Mouse (Mus musculus) cortical plate, adult 2 months (tissue): ENCODE measurements around the gene Lipc. TPM values are rescaled to one million over a fixed set of nuclear protein-coding genes. Genes with fewer than 3 reads are reported as not detected.
A peak's percentile ranks its signal among the peaks of the same experiment; 100 is the strongest.

ENCODE experiments used
- H3K27ac ChIP-seq: fragments of 200-500 bp; 2 replicates; pipeline ENCODE4 v1.5.1; 2012; ENCODE audit warnings: low read length, control low read depth, inconsistent platforms; ENCODE audit not compliant: insufficient read depth
- H3K4me1 ChIP-seq: fragments of 200-500 bp; 2 replicates; pipeline ENCODE4 v1.6.1; 2011; ENCODE audit warnings: low read length; ENCODE audit not compliant: control insufficient read depth, insufficient read depth
- H3K4me3 ChIP-seq: fragments of 200-500 bp; 2 replicates; pipeline ENCODE4 v1.5.1; 2011; ENCODE audit warnings: mild to moderate bottlenecking, low read length, control low read depth; ENCODE audit not compliant: insufficient read depth
- CTCF ChIP-seq: fragments of 200-500 bp; IDR thresholded peaks from 2 replicates; pipeline ENCODE4 v1.5.1; 2011; ENCODE audit warnings: mild to moderate bottlenecking, control low read depth, low read length; ENCODE audit not compliant: insufficient read depth; ENCODE audit errors: extremely low read depth
- POLR2A ChIP-seq: fragments of 200-500 bp; IDR thresholded peaks from 2 replicates; pipeline ENCODE4 v1.6.1; 2011; ENCODE audit warnings: mild to moderate bottlenecking, low read length, control low read depth; ENCODE audit not compliant: insufficient read depth; ENCODE audit errors: extremely low read depth
- polyA plus RNA-seq: library from polyadenylated mRNA; depleted of rRNA; stranded (reverse); fragments of >200 nt; gene quantifications from 2 replicates; pipeline ENCODE4 v1.2.3, GENCODE M21; 2012

The Lipc gene
- polyA plus RNA-seq, 1 experiment, result 0.19 TPM

DNA sequence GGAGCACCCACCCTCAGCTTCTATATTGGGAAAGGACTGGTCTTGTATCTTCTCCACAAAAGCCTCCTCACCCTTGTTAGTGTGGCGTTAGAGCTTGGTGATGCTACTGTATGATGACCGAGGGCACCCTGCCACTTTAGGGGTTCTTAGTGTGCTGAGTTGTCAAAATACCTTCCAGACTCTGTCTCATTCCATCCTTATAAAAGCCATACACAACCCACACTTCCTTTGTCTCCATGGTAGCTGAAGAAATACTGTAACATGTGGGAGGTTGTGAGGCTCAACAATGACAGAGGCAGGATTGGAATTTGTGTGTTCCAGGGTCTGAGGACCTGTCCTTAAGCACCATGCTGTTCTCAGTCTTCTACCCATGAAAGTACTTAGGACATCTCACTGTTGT, 23.9 kb upstream of the Lipc start:
- Histone ChIP-seq H3K4me1 (no peaks in the 10 kb centered on the region), H3K4me3 (no peak overlapping the region), H3K27ac (no peak overlapping the region)
- no peak for TF ChIP-seq POLR2A
- TF ChIP-seq CTCF, result no peak

DNA sequence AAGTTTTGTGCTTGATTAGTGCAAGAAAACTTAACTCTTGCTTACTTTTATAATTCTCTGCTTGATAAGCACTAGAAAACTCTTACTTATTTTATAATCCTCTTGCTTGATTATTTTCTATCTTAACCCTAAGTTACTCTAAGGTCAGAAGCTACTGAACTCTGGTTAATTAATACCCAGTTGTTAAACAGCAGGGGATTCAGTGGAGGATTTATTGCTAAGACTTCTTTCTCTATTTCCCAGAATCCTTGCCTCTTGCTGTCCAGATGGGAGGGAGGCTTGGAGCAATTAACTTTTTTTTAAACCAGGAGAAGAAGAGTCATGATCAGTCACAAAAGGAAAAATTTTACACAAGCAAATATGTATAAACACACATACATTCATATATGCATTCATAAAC, 21.3 kb upstream of the Lipc start:
- Histone ChIP-seq H3K4me1 (no peaks in the 10 kb centered on the region), H3K27ac (no peak overlapping the region), H3K4me3 (no peak overlapping the region)
- TF ChIP-seq CTCF (no peak), POLR2A (no peak)

DNA sequence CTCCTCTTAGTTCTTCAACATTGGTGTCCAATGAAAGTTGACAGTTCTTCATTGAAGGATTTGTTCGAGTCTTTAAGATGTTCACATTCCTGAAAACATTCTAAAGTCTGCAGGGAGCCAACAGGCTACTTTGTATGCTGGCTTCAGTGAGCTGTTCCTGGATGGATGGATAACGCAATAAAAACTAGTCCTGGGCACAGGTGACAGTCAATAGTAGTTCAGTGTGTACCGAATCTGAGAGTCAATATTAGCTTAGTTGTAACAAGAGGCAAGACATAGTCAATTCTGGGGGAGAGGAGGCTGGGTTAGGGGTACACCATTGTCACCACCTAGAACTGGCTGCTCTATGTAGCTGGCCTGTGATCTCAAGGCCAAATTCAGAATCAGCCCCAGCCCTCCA, 17.2 kb upstream of the Lipc start:
- Histone ChIP-seq H3K27ac (no peak overlapping the region), H3K4me1 (no peaks in the 10 kb centered on the region; the same call in 1 of the 2 replicates), H3K4me3 (no peak overlapping the region)
- TF ChIP-seq CTCF, result no peak
- no peak for TF ChIP-seq POLR2A

DNA sequence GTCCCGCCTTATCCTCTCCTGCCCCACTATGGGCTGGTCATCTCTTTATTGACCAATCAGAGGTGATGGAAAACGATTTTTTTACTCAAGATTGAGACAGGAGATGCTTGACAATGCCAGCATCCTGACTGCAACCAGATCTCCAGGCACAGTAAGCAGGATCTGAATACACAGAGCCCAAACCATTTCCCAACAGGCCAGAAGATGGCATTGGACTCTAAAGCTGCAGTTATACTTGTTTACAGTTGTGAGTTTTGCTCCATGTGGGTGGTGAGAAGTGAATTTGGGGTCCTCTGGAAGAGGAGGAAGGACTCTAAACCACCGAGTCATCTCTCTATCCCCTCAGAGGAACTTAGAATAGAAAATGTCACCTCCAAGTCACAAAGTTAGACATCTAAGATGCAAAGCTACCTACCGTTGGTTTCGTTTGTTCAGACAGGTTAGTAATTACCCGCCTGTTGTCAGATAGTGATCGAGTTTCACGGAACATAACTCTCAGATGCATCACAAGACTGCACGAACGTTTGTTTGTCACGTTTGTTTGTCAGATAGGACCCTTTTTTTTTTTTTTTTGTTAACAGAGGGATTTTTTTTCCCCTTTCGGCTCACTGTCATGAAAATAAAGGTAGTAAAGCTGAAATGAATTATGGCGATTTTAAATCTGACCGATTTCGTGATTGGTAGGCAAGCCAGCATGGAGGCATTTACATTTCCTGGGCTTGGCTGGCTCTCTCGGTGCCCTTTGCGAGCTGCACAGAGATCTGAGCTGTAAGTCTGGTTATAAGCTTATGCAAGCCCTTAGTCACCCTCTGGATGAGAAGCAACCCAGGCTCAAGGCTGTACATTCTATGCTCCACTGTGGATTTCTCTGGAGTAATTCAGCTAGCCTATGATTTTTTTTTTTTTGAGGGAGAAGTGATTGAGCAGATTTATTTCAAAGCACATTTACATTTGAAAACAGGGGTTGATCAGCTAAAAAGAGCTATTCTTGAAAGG, 14.3 kb upstream of the Lipc start:
- H3K4me1 ChIP-seq, result peaks cover 4% of the 10 kb centered on the region
- TF ChIP-seq CTCF (peak; percentile 33; the same call in 1 of the 2 replicates), POLR2A (no peak)
- no peak overlapping the region for H3K4me3 ChIP-seq
- 0 out of 2 replicates have a peak overlapping the region, but pooled peaks have one; percentile 33 for H3K27ac ChIP-seq

DNA sequence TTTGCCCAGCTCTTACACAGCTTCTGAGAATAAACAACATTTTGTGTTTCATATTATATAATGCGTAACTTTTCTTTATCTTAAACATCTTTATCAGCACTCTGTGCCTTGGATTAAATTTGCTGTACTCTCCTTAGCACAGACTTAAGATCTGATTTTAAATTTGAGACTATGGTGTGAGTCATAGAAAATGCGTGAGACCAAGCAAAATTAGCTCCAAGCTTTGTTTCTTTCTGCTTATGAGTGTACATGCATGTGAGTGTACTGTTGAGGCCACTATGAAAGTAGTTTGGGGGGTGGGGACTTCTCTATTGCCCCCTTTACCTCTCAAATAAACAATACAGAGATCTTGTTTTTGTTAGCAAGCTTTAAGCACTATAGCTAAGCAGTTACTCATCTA, 13.4 kb upstream of the Lipc start:
- Histone ChIP-seq H3K4me1 (peaks cover 4% of the 10 kb centered on the region), H3K4me3 (no peak overlapping the region), H3K27ac (no peak overlapping the region)
- TF ChIP-seq CTCF (no peak), POLR2A (no peak)

DNA sequence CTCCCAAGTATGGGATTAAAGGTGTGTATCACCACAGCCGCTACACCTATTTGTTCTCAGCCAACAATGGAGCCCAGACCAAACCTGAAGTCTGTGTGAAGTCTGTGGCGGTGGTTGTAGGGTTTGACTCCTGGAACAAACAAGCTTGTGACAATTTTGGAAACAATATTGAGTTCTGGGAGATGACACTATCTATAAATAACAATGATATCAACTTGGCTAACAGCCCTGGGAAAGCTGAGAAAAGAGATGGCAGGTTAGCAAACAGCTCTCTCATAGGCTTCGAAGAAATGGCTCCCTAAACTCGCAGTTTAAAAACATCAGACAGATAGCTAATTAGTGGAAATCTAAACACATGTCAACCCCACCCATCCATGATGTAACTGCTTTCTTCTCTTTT, 13.0 kb upstream of the Lipc start:
- peaks cover 4% of the 10 kb centered on the region for H3K4me1 ChIP-seq
- TF ChIP-seq CTCF, result no peak
- no peak for TF ChIP-seq POLR2A
- H3K27ac ChIP-seq, result no peak overlapping the region
- H3K4me3 ChIP-seq, result no peak overlapping the region

DNA sequence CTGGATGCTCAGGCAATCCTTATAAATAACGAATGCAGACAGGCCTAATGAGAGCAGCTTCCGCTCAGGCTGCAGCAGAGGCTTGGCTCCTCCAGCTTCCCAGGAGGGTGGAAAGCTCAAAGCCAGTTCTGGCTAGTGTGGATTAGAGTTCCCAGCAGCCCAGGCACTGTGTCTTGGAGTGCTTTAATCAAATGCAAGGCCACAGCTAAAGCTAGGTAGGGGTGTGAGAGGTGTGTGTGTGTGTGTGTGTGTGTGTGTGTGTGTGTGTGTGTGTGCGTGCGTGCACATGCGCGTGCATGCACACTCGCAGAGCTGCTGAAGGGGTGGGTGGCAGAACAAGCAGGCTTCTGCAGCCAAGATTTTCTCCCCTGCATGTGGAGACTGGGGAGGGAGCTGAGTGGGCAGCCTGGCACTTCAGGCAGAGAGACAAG, 11.4 kb upstream of the Lipc start:
- peaks cover 6% of the 10 kb centered on the region for H3K4me1 ChIP-seq
- H3K4me3 ChIP-seq, result no peak overlapping the region
- TF ChIP-seq CTCF (no peak), POLR2A (no peak)
- H3K27ac ChIP-seq, result 0 out of 2 replicates have a peak overlapping the region, but pooled peaks have one; percentile 6

DNA sequence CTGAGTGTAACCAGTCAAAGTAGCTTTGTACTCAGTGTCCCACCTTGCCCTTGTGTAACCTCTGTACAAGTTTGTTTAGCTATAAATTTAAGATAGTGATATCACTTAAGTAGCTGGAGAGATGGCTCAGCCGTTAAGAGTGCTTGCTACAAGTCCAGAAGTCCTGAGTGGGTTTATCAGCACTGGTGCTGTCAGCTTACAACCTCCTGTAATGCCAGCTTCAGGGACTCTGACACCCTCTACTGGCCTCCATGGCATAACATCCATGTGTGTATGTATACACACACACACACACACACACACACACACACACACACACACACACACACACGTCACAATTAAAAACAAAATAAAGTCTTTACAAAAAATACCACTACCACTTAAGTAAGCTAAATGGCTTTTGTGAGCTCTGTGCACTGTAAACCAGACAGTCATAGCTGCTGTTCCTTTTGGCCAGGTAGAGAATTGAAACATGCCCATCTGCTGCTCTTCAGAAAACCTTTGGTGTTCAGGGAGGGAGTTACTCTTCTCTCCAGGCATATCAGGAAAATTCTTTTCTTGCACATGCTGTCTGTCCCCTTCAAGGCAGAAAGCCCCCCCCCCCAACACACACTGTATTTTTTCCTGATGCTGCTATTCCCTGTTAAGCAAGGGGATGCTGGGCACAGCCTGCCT, 10.9 kb upstream of the Lipc start:
- H3K4me1 ChIP-seq, result peaks cover 6% of the 10 kb centered on the region
- 0 out of 2 replicates have a peak overlapping the region, but pooled peaks have one; percentile 6 for H3K27ac ChIP-seq
- no peak for TF ChIP-seq POLR2A
- no peak for TF ChIP-seq CTCF
- H3K4me3 ChIP-seq, result no peak overlapping the region

DNA sequence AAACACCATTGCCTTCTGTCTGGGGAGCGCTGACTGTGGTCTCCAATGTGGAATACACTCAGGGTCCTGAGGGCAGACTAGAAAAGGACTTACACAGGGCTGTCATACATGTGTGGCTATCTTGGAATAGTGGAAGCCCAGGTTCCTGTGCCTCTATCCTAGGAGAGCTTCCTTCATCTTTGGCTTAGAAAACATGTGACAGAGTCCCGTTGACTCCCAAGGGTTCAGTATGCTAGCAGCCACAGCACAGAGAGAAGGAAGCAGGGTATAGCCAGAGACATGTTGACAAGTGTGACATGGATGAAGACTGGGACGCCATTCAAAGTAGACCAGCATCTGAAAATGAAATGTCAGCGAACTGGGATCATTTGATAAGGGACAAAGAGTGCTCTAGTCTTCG, 8.3 kb upstream of the Lipc start:
- TF ChIP-seq POLR2A (no peak), CTCF (no peak)
- Histone ChIP-seq H3K27ac (no peak overlapping the region), H3K4me3 (no peak overlapping the region), H3K4me1 (peaks cover 6% of the 10 kb centered on the region)
